25 mouse cellular contexts compared by ENCODE assay signal in genomic region chr4:83514183-83514582, GRCm38 (mm10). TPM values are rescaled to one million over a fixed set of nuclear protein-coding genes. Genes with fewer than 3 reads are reported as not detected.
A peak's percentile ranks its signal among the peaks of the same experiment; 100 is the strongest.
DNase-seq lines count a peak whose midpoint lies in the region; ATAC-seq and TF ChIP-seq lines count a peak whose summit lies in the region.
"Had no signal": no experiment of that assay in that cellular context is flagged by ENCODE, and none has a peak within 500 bp of the region (broad histone marks: within the 10 kb centered on the region; RNA-seq: fewer than 3 reads in every experiment).

No protein-coding gene starts in this region.

- H3K36me3 ChIP-seq in heart, embryonic 10.5 days, result no peaks in the 10 kb centered on the region
- H3K36me3 ChIP-seq in heart, adult 2 months (ENCODE audit: control insufficient read depth, insufficient read depth, low read length), result no peaks in the 10 kb centered on the region
- H3K36me3 ChIP-seq in embryonic facial prominence, embryonic 14.5 days (ENCODE audit: control insufficient read depth, insufficient read depth, low read length), result no peaks in the 10 kb centered on the region
- no peaks in the 10 kb centered on the region for H3K36me3 ChIP-seq in hindbrain, embryonic 13.5 days
- H3K36me3 ChIP-seq: embryonic facial prominence, embryonic 12.5 days; forebrain, embryonic 10.5 days; forebrain, embryonic 12.5 days; G1E had no signal

- TF ChIP-seq POLR2A in heart, adult 2 months (IDR thresholded peaks at IDR 0.05; ENCODE audit: insufficient read depth, low read depth, low read length), result no peak

- no peaks in the 10 kb centered on the region for H3K9me3 ChIP-seq in heart, embryonic 10.5 days
- H3K9me3 ChIP-seq in embryonic facial prominence, embryonic 14.5 days (ENCODE audit: control insufficient read depth, low read length), result no peaks in the 10 kb centered on the region
- H3K9me3 ChIP-seq in hindbrain, embryonic 13.5 days, result no peaks in the 10 kb centered on the region
- H3K9me3 ChIP-seq: embryonic facial prominence, embryonic 12.5 days; forebrain, embryonic 10.5 days; forebrain, embryonic 12.5 days; G1E had no signal

- ATAC-seq in frontal cortex, adult (ENCODE audit: low TSS enrichment), result peak; percentile 66
- ATAC-seq in embryonic facial prominence, embryonic 14.5 days (ENCODE audit: low read depth), result peak; percentile 19; the same call in 1 of the 2 replicates
- no peak for ATAC-seq in hindbrain, embryonic 13.5 days (ENCODE audit: low FRiP score)
- ATAC-seq: activated CD4-positive, CD25-positive, alpha-beta regulatory T cell, adult 4 months; forebrain, embryonic 14.5 days; forebrain, embryonic 16.5 days; Patski had no signal

- no peak overlapping the region for H3K4me3 ChIP-seq in heart, embryonic 10.5 days
- no peak overlapping the region for H3K4me3 ChIP-seq in heart, adult 2 months
- no peak overlapping the region for H3K4me3 ChIP-seq in embryonic facial prominence, embryonic 14.5 days (ENCODE audit: low read depth, low read length)
- no peak overlapping the region for H3K4me3 ChIP-seq in hindbrain, embryonic 13.5 days
- H3K4me3 ChIP-seq: embryonic facial prominence, embryonic 12.5 days; erythroblast, embryonic 14.5 days; forebrain, embryonic 10.5 days; forebrain, embryonic 12.5 days had no signal

- TF ChIP-seq EP300 in heart, adult 2 months (IDR thresholded peaks at IDR 0.05; ENCODE audit: insufficient read depth, low read depth, low read length), result no peak

- H3K27me3 ChIP-seq in heart, embryonic 10.5 days (ENCODE audit: insufficient read depth, poor library complexity, severe bottlenecking), result no peaks in the 10 kb centered on the region
- H3K27me3 ChIP-seq in heart, adult 2 months (ENCODE audit: control insufficient read depth, insufficient read depth, low read length), result no peaks in the 10 kb centered on the region
- no peaks in the 10 kb centered on the region for H3K27me3 ChIP-seq in embryonic facial prominence, embryonic 14.5 days (replicated peaks; ENCODE audit: control insufficient read depth, insufficient read depth, low read length)
- H3K27me3 ChIP-seq in hindbrain, embryonic 13.5 days, result no peaks in the 10 kb centered on the region
- H3K27me3 ChIP-seq: embryonic facial prominence, embryonic 12.5 days; forebrain, embryonic 12.5 days; Patski had no signal

- H3K79me2 ChIP-seq in heart, adult 2 months (replicated peaks; ENCODE audit: control insufficient read depth, insufficient read depth, low read length), result no peaks in the 10 kb centered on the region

- peaks cover 4% of the 10 kb centered on the region; the same call in 1 of the 2 replicates for H3K4me1 ChIP-seq in heart, embryonic 10.5 days
- H3K4me1 ChIP-seq in heart, adult 2 months (ENCODE audit: control insufficient read depth, insufficient read depth, low read length), result no peaks in the 10 kb centered on the region
- H3K4me1 ChIP-seq in embryonic facial prominence, embryonic 14.5 days (ENCODE audit: control insufficient read depth, insufficient read depth, low read length), result no peaks in the 10 kb centered on the region
- no peaks in the 10 kb centered on the region for H3K4me1 ChIP-seq in hindbrain, embryonic 13.5 days (replicated peaks)
- H3K4me1 ChIP-seq: embryonic facial prominence, embryonic 12.5 days; forebrain, embryonic 12.5 days had no signal

- H3K4me2 ChIP-seq in embryonic facial prominence, embryonic 14.5 days (ENCODE audit: low read depth, low read length), result no peak overlapping the region
- H3K4me2 ChIP-seq in hindbrain, embryonic 13.5 days, result no peak overlapping the region
- H3K4me2 ChIP-seq: embryonic facial prominence, embryonic 12.5 days; forebrain, embryonic 12.5 days had no signal

- intact Hi-C loops in heart, adult 2 months (cut with DNase I), result no loop called here

- WGBS in heart, embryonic 10.5 days, result 78% methylated on average over 1 of the region's 1 CpGs
- WGBS in heart, adult 2 months, result 77% methylated on average over 1 of the region's 1 CpGs
- WGBS in embryonic facial prominence, embryonic 14.5 days, result 81% methylated on average over 1 of the region's 1 CpGs
- whole genome bisulfite sequencing in hindbrain, embryonic 13.5 days, result 73% methylated on average over 1 of the region's 1 CpGs

- DNase-seq in frontal cortex, postnatal 36 days (ENCODE audit: low spot score in 2 of 2), result no peak
- DNase-seq in heart, embryonic 10.5 days (ENCODE audit: low spot score), result peak; percentile 14
- no peak for DNase-seq in heart, adult 2 months
- no peak for DNase-seq in embryonic facial prominence, embryonic 14.5 days (ENCODE audit: low spot score)
- no peak for DNase-seq in right cerebral cortex, postnatal 14 days
- DNase-seq: adrenal gland, adult 8-10 months; adrenal gland, postnatal 14 days; cerebellum, adult 11 months; cerebellum, adult 18-20 months; cerebellum, adult 8-10 months; cerebellum, adult 9-11 months; cerebellum, postnatal 14 days; cerebellum, postnatal 36 days; embryo, embryonic 11 days had no signal

- no peak overlapping the region for H3K9ac ChIP-seq in heart, adult 2 months (ENCODE audit: low read depth, low read length)
- H3K9ac ChIP-seq in embryonic facial prominence, embryonic 14.5 days (ENCODE audit: low read depth, low read length), result no peak overlapping the region
- no peak overlapping the region for H3K9ac ChIP-seq in hindbrain, embryonic 13.5 days
- H3K9ac ChIP-seq: embryonic facial prominence, embryonic 12.5 days; forebrain, embryonic 12.5 days had no signal

- H3K27ac ChIP-seq in heart, embryonic 10.5 days, result no peak overlapping the region
- no peak overlapping the region for H3K27ac ChIP-seq in heart, adult 2 months
- no peak overlapping the region for H3K27ac ChIP-seq in embryonic facial prominence, embryonic 14.5 days (replicated peaks; ENCODE audit: low read depth, low read length)
- no peak overlapping the region for H3K27ac ChIP-seq in hindbrain, embryonic 13.5 days
- H3K27ac ChIP-seq: embryonic facial prominence, embryonic 12.5 days; forebrain, embryonic 10.5 days; forebrain, embryonic 12.5 days had no signal

- no peak for TF ChIP-seq CTCF in heart, adult 2 months (IDR thresholded peaks at IDR 0.05)

RNA-seq across cellular contexts. Expression of gene Ccdc171, which starts 11.2 kb away (rescaled TPM):
- polyA plus RNA-seq in heart, embryonic 10.5 days (2016; fragmentation: Nextera tagmentation; extraction: Ambion mirVana), result 3.3 and 4.0 TPM in 2 replicates
- total RNA-seq in heart, adult 2 months (2021), result 1 to 10 TPM in 1 of 2 experiments, under 1 TPM in 1; 0.94 to 1.2 TPM
- 0.45 and 0.59 TPM in 2 replicates for polyA plus RNA-seq in heart, adult 2 months (2012; rRNA removed)
- 3.7 and 4.0 TPM in 2 replicates for polyA plus RNA-seq in embryonic facial prominence, embryonic 14.5 days (2014; fragmentation: Nextera tagmentation; extraction: Ambion mirVana)
- 4.1 and 5.0 TPM in 2 replicates for polyA plus RNA-seq in hindbrain, embryonic 13.5 days (2015; fragmentation: Nextera tagmentation; extraction: Ambion mirVana)
- polyA plus RNA-seq: erythroblast, embryonic 14.5 days had no signal

RNA-seq across cellular contexts. Expression of gene Psip1, which starts 27.9 kb away (rescaled TPM):
- polyA plus RNA-seq in heart, embryonic 10.5 days (2016; fragmentation: Nextera tagmentation; extraction: Ambion mirVana), result 96.6 and 148 TPM in 2 replicates
- total RNA-seq in heart, adult 2 months (2021), result 10 to 100 TPM; 17.1 to 18.1 TPM
- polyA plus RNA-seq in heart, adult 2 months (2012; rRNA removed), result 8.2 and 8.6 TPM in 2 replicates
- 146 and 157 TPM in 2 replicates for polyA plus RNA-seq in embryonic facial prominence, embryonic 14.5 days (2014; fragmentation: Nextera tagmentation; extraction: Ambion mirVana)
- polyA plus RNA-seq in hindbrain, embryonic 13.5 days (2015; fragmentation: Nextera tagmentation; extraction: Ambion mirVana), result 289 and 292 TPM in 2 replicates

Comparison
In these comparisons a context has a peak if more than half of its experiments do, and no peak if none do; other contexts are left out.
1. RNA of gene Psip1, which starts 27.9 kb away (polyA plus RNA-seq): 289 to 292 TPM in hindbrain, embryonic 13.5 days, 96.6 to 148 TPM in heart, embryonic 10.5 days and 146 to 157 TPM in embryonic facial prominence, embryonic 14.5 days; 8.2 to 8.6 TPM in heart, adult 2 months; every median in the first group is over 10 times any median in the second.